Mouse (Mus musculus) MEL (cell line): ENCODE results near the gene Ets1. TPM values are rescaled to one million over a fixed set of nuclear protein-coding genes. Genes with fewer than 3 reads are reported as not detected.

Experiments used
- DNase-seq: peaks from one replicate; pipeline ENCODE4 v3.0.0; 2011; ENCODE audit warnings: low read depth, low spot score
- H3K27ac ChIP-seq: 2 replicates; pipeline ENCODE4 v1.5.1; 2012; ENCODE audit warnings: low read depth, mild to moderate bottlenecking, control low read depth, low read length, moderate library complexity; ENCODE audit not compliant: control insufficient read depth
- H3K27me3 ChIP-seq, 2 experiments: fragments of 150-350 bp in 1 of 2; sonication (generic) in 1 of 2; 2 replicates each; pipeline ENCODE4 v1.6.1; 2012; ENCODE audit warnings: low read length in 2 of 2, mild to moderate bottlenecking in 2 of 2, improper control_type of control experiment in 1 of 2, moderate library complexity in 1 of 2; ENCODE audit not compliant: insufficient read depth in 2 of 2, control insufficient read depth in 1 of 2
- H3K36me3 ChIP-seq, 2 experiments: 2 replicates each; pipeline ENCODE4 v1.6.1; 2012 to 2014; ENCODE audit warnings: low read length in 2 of 2, improper control_type of control experiment in 1 of 2, inconsistent platforms in 1 of 2, mild to moderate bottlenecking in 1 of 2; ENCODE audit not compliant: insufficient read depth in 2 of 2, control insufficient read depth in 1 of 2
- H3K4me1 ChIP-seq, 2 experiments: fragments of 150-350 bp in 1 of 2; sonication (generic) in 1 of 2; 2 replicates each; pipeline ENCODE4 v1.6.1; 2012; ENCODE audit warnings: low read length in 2 of 2, improper control_type of control experiment in 1 of 2, mild to moderate bottlenecking in 1 of 2; ENCODE audit not compliant: insufficient read depth in 2 of 2, control insufficient read depth in 1 of 2
- H3K4me3 ChIP-seq, 2 experiments: fragments of 150-350 bp in 1 of 2; sonication (generic) in 1 of 2; 2 replicates each; pipeline ENCODE4 v1.5.1; 2012; ENCODE audit warnings: low read depth in 2 of 2, low read length in 2 of 2, mild to moderate bottlenecking in 2 of 2, moderate library complexity in 2 of 2, control low read depth in 1 of 2, improper control_type of control experiment in 1 of 2; ENCODE audit not compliant: control insufficient read depth in 1 of 2, insufficient read depth in 1 of 2
- H3K79me2 ChIP-seq: 2 replicates; pipeline ENCODE4 v1.6.1; 2012; ENCODE audit warnings: mild to moderate bottlenecking, low read length, moderate library complexity; ENCODE audit not compliant: control insufficient read depth, poor library complexity, insufficient read depth
- H3K9ac ChIP-seq: 2 replicates; pipeline ENCODE4 v1.6.1; 2012; ENCODE audit warnings: low read depth, mild to moderate bottlenecking, control low read depth, low read length, moderate library complexity; ENCODE audit not compliant: control insufficient read depth, poor library complexity, severe bottlenecking
- H3K9me3 ChIP-seq: fragments of 150-350 bp; sonication (generic); replicated peaks from 2 replicates; pipeline ENCODE4 v1.6.1; 2012; ENCODE audit warnings: mild to moderate bottlenecking, low read length, improper control_type of control experiment, moderate library complexity; ENCODE audit not compliant: insufficient read depth
- CHD1 ChIP-seq: IDR thresholded peaks from 2 replicates; pipeline ENCODE4 v1.6.1; 2012; ENCODE audit warnings: low read depth, mild to moderate bottlenecking, inconsistent platforms, low read length, improper control_type of control experiment
- CTCF ChIP-seq, 3 experiments: IDR thresholded peaks in 2 of 3; conservative IDR thresholded peaks in 1 of 3; 2 replicates each; pipeline ENCODE4 v1.5.1; 2011 to 2012; ENCODE audit warnings: low read length in 3 of 3, low read depth in 2 of 3, mild to moderate bottlenecking in 2 of 3, improper control_type of control experiment in 1 of 3, inconsistent platforms in 1 of 3, mixed read lengths in 1 of 3, moderate library complexity in 1 of 3; ENCODE audit not compliant: control insufficient read depth in 1 of 3, insufficient read depth in 1 of 3, poor library complexity in 1 of 3, severe bottlenecking in 1 of 3
- EP300 ChIP-seq, 2 experiments: IDR thresholded peaks; 2 replicates each; pipeline ENCODE4 v1.6.1; 2011; ENCODE audit warnings: improper control_type of control experiment in 2 of 2, low read length in 2 of 2, low read depth in 1 of 2, mild to moderate bottlenecking in 1 of 2
- GABPA ChIP-seq: IDR thresholded peaks from 2 replicates; pipeline ENCODE4 v1.6.1; 2012; ENCODE audit warnings: low read depth, mild to moderate bottlenecking, inconsistent platforms, low read length, improper control_type of control experiment, moderate library complexity
- GATA1 ChIP-seq: IDR thresholded peaks from 2 replicates; pipeline ENCODE4 v1.6.1; 2011; ENCODE audit warnings: low read depth, low read length, improper control_type of control experiment
- MAX ChIP-seq: IDR thresholded peaks from 2 replicates; pipeline ENCODE4 v1.6.1; 2011; ENCODE audit warnings: low read length, improper control_type of control experiment
- MAZ ChIP-seq: IDR thresholded peaks from 2 replicates; pipeline ENCODE4 v1.6.1; 2012; ENCODE audit warnings: low read depth, mild to moderate bottlenecking, inconsistent platforms, low read length, improper control_type of control experiment
- POLR2AphosphoS2 ChIP-seq: IDR thresholded peaks from 2 replicates; pipeline ENCODE4 v1.6.1; 2011; ENCODE audit warnings: low read length, improper control_type of control experiment
- POLR2AphosphoS5 ChIP-seq: IDR thresholded peaks from 2 replicates; pipeline ENCODE4 v1.6.1; 2012; ENCODE audit warnings: low read depth, borderline replicate concordance, mild to moderate bottlenecking, inconsistent platforms, low read length, moderate library complexity, mixed read lengths
- TBP ChIP-seq: IDR thresholded peaks from 2 replicates; pipeline ENCODE4 v1.8.0; 2011; ENCODE audit warnings: low read depth, low read length, improper control_type of control experiment
- USF1 ChIP-seq: IDR thresholded peaks from 2 replicates; pipeline ENCODE4 v1.6.1; 2014; ENCODE audit warnings: low read depth, mild to moderate bottlenecking, inconsistent platforms, low read length, improper control_type of control experiment, moderate library complexity
- ZMIZ1 ChIP-seq: IDR thresholded peaks from 2 replicates; pipeline ENCODE4 v1.6.1; 2012; ENCODE audit warnings: low read depth, mild to moderate bottlenecking, inconsistent platforms, low read length, improper control_type of control experiment, moderate library complexity
- ZNF384 ChIP-seq: IDR thresholded peaks from 2 replicates; pipeline ENCODE4 v1.6.1; 2012; ENCODE audit warnings: low read depth, mild to moderate bottlenecking, inconsistent platforms, low read length, improper control_type of control experiment
- polyA plus RNA-seq, 2 experiments: library from polyadenylated mRNA; stranded (reverse) in 1 of 2; unstranded in 1 of 2; fragments of >175 nt in 1 of 2; fragments of >200 nt in 1 of 2; gene quantifications; 2 replicates each; pipeline versions ENCODE4 v1.2.1 to v1.2.4; 2012; ENCODE audit warnings: low replicate concordance in 2 of 2, low read depth in 1 of 2; ENCODE audit not compliant: insufficient read length in 2 of 2, insufficient read depth in 1 of 2, missing spikeins in 1 of 2
- total RNA-seq: library from RNA; depleted of rRNA; stranded (reverse); fragments of 300-350 nt; gene quantifications from 2 replicates; pipeline ENCODE4 v1.2.3, GENCODE M21; 2012

The Ets1 gene
- total and polyA plus RNA-seq, 3 experiments: 0.10 to 0.19 TPM; not detected in 1

- Histone ChIP-seq H3K9ac (no peak overlapping the region), H3K9me3 (no peaks in the 10 kb centered on the region), H3K4me1 (no peaks in the 10 kb centered on the region), H3K79me2 (no peaks in the 10 kb centered on the region), H3K27ac (no peak overlapping the region), H3K36me3 (no peaks in the 10 kb centered on the region), H3K4me3 (no peak overlapping the region), H3K27me3 (peaks cover 8 to 11% of the 10 kb centered on the region in 2 experiments)
- DNase-seq: no peak
- TF ChIP-seq POLR2AphosphoS2: no peak
- TF ChIP-seq MAX: no peak
- no peak for TF ChIP-seq POLR2AphosphoS5
- TF ChIP-seq ZMIZ1: no peak
- TF ChIP-seq TBP: no peak
- TF ChIP-seq ZNF384: no peak
- no peak for TF ChIP-seq CTCF (IDR thresholded peaks at IDR 0.05 in 2 of 3, conservative IDR thresholded peaks at IDR 0.05 in 1 of 3; ENCODE audit: control insufficient read depth in 1 of 3, insufficient read depth in 1 of 3, low read depth in 2 of 3, low read length in 3 of 3, poor library complexity in 1 of 3, severe bottlenecking in 1 of 3)
- no peak for TF ChIP-seq USF1
Measured at GRCm38 (mm10) chr9:32679531-32679930, 43.5 kb downstream of the Ets1 start.

- no peak for DNase-seq
- Histone ChIP-seq H3K79me2 (no peaks in the 10 kb centered on the region), H3K4me1 (no peaks in the 10 kb centered on the region), H3K4me3 (no peak overlapping the region), H3K9me3 (no peaks in the 10 kb centered on the region), H3K9ac (no peak overlapping the region), H3K27ac (no peak overlapping the region), H3K27me3 (peaks cover 7 to 11% of the 10 kb centered on the region in 2 experiments), H3K36me3 (no peaks in the 10 kb centered on the region)
- no peak for TF ChIP-seq EP300 (IDR thresholded peaks at IDR 0.05; ENCODE audit: low read depth in 1 of 2, low read length in 2 of 2)
- no peak for TF ChIP-seq GABPA
- no peak for TF ChIP-seq CHD1
- no peak for TF ChIP-seq MAZ
Measured at GRCm38 (mm10) chr9:32680201-32680600, 44.2 kb downstream of the Ets1 start.

GRCm38 (mm10) chr9:32685793-32686558, 50.0 kb downstream of the Ets1 start:
- Histone ChIP-seq H3K27ac (no peak overlapping the region), H3K4me3 (no peak overlapping the region), H3K36me3 (no peaks in the 10 kb centered on the region), H3K79me2 (no peaks in the 10 kb centered on the region), H3K27me3 (peaks cover 2 to 3% of the 10 kb centered on the region in 2 experiments; a peak in 3 of 4 replicates), H3K9me3 (no peaks in the 10 kb centered on the region), H3K9ac (no peak overlapping the region), H3K4me1 (no peaks in the 10 kb centered on the region)
- no peak for DNase-seq
- no peak for TF ChIP-seq GATA1
- TF ChIP-seq MAX: no peak
- no peak for TF ChIP-seq ZMIZ1
